Mouse (Mus musculus) fibroblast of lung, adult 2 months (primary cell): ENCODE measurements at regions not wholly inside any gene's neighbourhood (a gene's known extent, or its start where the extent isn't known, plus 50 kb on each side); places are given as distances from the start of the nearest gene placed in this dataset.

Experiments used
- DNase-seq: peaks from one replicate; pipeline ENCODE4 v3.0.0-alpha.2; 2011; ENCODE audit warnings: low read depth

DNA sequence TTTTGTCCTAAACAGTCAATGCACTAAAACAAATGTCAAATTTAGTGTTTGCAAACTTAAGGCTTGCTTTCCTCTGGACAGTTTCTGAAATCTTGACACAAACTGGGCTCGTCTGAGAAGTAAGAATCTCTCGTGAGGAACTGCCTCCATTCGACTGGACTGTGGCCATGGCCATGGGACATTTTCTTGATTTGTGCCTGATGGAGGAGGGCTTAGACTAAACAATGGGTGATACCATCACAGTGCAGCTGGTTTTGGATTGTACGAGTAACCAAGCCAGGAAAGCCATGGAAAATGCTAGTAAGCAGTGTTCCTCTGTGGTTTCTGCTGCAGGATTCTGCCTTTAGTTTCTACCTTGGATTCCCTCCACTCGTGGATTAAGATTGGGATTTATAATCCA lies 121.0 kb upstream of the Mmadhc start:
- no peak for DNase-seq

DNA sequence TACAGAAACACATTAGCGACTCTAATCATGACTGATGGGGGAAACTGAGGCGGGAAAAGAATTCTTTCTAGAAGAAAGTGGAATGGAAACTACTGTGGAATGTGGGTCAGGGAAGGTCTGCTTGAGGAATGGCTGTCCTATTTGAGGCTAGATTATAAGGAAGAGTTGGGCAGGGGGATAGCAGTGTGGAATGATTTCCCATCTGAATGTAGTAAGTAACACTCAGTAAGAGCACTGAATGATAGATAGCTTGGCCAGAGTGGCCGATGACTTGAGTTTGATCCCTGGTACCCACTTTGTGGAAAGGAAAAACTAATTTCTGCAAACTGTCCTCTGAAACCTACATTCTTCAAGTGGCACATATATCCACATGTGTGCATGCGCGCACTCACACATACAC lies 120.5 kb upstream of the Mmadhc start:
- DNase-seq, result no peak

DNA sequence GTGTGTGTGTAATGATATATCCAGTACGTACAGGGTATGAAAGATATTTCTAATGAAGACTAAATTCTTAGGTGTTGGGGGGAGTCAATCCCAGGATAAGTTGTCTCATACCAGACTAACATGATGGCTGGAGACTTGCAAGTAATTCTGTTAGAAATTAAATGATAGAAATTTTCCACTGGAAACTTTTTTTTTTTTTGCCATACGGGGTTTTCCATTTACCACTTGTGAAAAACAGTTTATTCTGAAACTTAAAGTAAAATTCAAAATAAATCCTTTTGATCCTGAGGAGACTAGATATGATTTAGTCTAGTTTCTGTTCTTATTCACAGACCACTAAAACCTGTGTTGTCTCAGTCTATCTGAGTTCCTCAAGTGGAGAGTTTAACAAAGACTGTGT lies 119.5 kb upstream of the Mmadhc start:
- no peak for DNase-seq

DNA sequence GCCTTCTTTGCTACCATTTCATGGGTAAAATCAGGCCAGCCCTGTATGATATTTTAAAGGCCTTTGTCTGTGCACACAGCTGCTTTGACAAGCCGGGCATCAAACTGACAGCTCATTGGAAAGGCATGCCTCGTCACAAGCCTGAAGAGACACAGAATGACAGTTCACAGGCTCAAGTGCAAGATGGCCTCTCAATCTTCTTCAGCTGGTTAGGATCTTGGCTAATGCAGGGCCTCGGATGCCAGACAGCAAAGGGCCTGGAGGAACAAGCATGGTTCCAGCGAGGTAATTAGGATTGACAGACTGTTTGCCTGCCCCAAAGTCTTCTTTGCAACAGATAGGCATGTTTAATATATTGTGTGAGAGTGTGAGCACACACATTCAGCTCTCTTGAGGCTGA lies 109.3 kb upstream of the Mmadhc start:
- DNase-seq, result no peak

DNA sequence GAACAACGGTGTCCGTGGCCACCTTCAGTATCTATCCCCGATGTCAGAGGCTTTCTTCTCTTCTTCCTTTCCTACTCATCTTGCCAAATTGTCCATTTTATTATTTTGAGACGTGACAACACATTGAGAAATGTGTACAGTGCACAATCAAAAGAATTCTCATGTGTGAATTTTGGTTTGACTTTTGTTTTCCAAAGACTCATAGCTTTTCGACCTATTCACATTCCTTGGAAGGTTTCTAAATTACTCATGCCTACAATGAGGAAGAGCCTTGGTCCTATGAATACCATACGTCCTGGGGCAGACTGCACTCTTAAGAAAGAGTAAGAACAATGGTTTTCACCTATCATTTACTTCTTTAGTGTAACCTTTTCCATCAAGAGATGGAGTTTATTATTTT lies 106.5 kb upstream of the Mmadhc start:
- no peak for DNase-seq

DNA sequence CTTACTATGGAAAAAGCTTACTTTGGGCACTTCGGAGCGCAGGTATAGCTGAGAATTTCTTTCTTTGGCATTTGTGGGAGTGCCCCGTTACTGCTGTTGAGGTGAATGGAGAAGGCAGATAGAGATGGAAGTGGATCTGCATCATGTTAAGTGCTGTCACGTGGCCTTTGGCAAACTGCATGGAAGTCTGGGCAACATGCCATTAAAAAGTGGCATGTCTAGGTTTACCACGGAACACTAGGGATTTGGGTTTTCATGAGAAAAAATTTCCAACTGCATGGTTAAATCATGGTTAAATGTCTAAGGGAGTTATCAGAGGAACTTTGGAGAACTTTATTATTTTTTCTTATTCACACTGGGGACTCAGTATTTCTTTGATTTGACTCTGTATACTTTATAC lies 102.0 kb upstream of the Mmadhc start:
- no peak for DNase-seq

DNA sequence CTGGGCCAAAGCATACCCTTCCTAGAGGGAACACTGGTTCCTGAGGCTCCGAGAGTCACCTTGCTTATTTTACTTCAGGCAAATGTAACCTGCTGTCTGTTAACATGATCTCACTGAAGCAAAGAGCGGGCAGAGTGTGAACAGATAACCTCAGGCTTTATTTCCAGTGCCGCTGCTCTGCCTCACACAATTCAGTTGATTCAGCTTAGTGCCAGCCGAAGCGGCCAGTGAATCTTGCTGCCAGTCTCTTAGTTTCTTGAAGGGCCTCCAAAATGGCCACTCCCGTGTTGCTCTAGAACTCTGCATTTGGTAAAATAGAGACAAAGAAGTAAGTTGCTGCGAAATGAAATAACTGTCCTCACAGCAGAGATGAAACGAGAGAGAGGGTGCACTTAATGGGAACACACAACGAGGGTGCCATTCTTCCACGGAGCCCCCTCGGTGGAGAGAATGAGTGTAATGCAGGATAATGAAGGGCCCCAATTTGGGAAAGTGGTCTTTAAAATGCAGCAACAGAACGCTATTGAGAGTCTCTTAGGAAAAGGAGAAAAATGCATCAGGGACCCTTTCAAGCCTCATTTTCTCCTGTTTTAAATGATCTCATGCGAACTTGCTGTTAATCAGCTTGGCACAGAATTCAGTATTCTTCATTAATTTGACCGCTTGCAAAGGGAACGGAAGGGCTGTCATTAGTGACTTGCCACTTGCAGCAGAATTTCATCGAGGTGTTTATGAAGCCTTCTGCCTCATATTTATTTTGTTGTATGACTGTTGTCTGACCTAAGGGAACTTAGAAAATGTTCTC lies 81.2 kb upstream of the Mmadhc start:
- DNase-seq, result no peak

DNA sequence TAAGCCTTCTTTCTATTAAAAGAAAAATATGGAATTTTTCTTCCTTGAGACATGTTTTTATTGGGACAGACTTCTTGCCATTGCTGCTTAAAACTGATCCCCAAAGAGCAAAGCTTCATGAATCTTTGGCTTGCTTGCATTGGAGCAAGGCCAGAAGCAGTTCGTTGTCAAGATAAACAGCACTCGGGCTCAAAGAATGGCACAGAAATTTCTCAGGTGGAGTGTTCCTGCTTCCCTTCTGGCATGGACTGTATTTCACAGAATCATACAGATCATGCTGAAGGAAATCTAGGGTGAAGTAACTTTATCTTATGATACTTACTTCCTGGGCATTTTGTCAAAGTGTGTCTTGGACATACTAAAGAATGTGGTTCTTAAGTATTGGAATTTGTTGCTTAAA lies 77.0 kb upstream of the Mmadhc start:
- DNase-seq, result no peak

DNA sequence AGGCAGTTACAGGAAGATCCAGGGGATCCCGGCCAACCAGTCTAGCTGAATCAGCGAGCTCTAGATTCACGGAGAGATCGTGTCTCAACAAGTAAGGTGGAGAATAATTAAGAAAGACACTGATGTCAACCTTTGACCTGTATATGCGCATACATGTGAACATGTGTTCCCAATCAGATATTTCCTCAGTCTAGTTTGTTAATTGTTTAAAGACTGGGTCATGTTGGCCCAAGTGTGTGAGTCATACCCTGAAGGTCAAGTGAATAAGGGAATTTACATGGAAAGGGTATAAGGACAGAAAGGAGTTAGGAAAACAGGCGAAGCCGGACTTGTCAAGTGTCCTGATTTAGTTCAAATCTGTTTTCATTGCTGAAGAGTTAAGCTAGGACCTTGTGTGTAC lies 76.4 kb upstream of the Mmadhc start:
- DNase-seq, result peak; percentile 36

DNA sequence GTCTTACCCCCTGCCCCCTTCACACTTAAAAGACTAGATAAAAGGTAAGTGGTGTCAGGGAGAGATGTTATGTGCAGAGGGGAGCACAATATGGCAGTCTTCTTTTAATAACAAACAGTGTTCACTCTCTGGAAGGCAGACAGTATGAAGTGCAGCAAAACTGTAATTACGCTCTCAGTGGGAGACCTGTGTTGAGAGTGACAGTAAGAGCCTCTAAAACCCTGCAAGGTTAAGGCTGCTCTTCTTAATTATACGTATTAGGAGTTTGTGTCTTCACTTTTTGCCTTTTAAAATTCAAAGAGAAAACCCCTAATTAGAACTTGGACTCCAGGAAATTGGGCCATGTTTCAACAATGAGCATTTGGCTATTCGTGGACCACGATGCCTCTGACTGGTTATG lies 72.2 kb upstream of the Mmadhc start:
- DNase-seq, result no peak

DNA sequence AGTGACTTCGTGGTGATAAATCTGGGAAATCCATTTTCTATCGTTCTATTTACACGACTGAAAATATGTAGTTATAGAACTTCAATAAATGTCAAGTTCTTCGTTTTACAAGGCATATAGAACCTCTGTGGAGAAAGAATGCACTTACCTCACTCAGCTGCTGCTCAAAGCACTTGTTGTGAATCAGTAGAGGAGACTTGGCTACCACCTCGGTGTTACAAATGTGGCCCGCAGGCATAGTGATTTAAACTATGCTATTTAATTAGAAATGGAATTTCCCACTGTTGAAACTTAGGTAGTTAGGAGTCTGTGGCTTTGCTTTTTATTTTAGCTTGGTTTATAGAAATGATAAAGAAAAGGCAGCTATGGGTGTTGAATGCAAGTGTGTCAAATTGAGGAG lies 71.8 kb upstream of the Mmadhc start:
- no peak for DNase-seq

DNA sequence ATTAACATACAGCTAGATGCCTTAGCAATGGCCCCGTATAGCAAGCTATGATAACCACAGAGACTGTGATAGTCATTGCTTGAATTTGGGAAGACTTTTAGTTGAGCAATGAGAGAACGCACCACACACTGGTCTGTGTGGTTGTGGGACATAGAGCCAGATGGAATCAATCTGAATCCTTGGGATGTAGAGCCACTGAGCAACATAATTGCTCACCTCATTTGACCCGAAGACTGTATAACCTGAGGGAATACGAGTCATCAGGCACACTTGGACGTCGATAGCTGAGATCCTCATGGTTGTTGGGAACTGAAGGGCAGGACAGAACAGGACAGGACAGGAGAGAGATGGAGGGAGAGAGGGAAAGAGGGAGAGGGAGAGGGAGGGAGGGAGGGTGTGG lies 68.6 kb upstream of the Mmadhc start:
- no peak for DNase-seq

DNA sequence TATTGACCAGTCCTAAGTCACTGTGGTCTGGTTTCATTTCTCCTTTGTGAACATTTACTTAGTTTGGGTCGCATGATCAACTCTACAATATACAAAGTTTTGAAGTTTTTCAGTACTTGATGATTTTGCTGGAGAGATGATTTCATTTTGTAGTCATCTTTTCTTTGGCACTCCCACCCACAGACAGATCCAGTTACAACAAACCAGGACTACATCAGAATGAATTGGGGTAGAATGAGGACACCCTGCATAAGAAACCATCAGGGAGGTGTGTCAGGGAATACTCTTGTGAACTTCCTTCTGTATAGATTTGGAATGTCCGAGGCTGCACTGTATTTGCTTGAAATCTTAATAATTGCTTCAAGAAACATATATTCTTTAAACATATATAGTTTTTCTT lies 59.5 kb upstream of the Mmadhc start:
- DNase-seq, result peak; percentile 24

DNA sequence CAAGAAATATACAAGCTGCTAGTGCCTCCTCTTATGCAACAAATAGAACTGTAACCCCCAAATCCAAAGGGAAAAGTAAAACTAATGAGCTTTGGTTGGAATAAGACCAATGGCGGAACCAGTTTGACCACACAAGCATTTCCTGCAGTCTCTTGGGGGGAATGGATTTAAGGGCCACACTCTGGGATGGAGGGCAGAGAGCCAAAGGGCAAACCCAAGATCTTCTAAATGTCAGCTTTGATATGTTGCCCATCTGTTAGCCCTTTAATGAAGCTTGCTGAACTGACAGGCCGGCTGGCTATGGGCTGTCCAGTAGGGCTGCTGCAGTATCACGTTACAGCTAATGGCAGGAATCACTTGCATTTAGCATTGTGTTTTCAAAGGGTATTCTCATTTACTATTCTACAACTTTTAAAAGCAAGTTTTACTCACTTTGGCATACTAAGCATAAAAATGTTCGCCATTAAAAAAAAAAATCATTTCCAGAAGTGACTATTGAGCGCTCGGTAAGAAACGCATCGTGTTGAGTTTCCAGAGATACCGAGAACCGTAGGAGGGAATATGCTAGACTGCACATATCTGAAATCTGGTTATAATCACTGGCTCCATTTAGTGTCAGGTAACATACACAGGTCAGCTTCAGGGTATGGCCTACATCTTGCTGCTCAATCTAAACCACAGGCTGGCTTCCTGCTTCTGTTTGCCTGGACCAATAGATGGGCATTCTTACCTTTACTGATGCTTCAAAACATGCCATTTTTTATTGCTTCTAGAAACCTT lies 51.1 kb upstream of the Mmadhc start:
- DNase-seq, result no peak
